8 mouse cellular contexts compared by ENCODE assay signal in genomic region chr7:28821261-28821831, GRCm38 (mm10). TPM values are rescaled to one million over a fixed set of nuclear protein-coding genes. Genes with fewer than 3 reads are reported as not detected.
DNase-seq lines count a peak whose midpoint lies in the region; ATAC-seq lines count a peak whose summit lies in the region.

No protein-coding gene starts in this region.

- no peak overlapping the region for H3K9ac ChIP-seq in heart, embryonic 11.5 days (ENCODE audit: low read depth, low read length)
- H3K9ac ChIP-seq in heart, embryonic 12.5 days = 0 out of 2 replicates have a peak overlapping the region, but pooled peaks have one; percentile 30

- ATAC-seq in heart, embryonic 11.5 days (replicated peaks; ENCODE audit: insufficient number of reproducible peaks, low FRiP score, low TSS enrichment) = no peak
- ATAC-seq in heart, embryonic 12.5 days (ENCODE audit: insufficient number of reproducible peaks, low FRiP score) = no peak

- H3K27me3 ChIP-seq in heart, embryonic 11.5 days (ENCODE audit: control insufficient read depth, insufficient read depth, low read length) = no peaks in the 10 kb centered on the region
- H3K27me3 ChIP-seq in heart, embryonic 12.5 days (replicated peaks) = no peaks in the 10 kb centered on the region
- H3K27me3 ChIP-seq in splenic B cell, adult 2 months (ENCODE audit: control insufficient read depth, insufficient read depth, low read length, poor library complexity, severe bottlenecking) = no peaks in the 10 kb centered on the region

- peak; percentile 81 to 87 for DNase-seq in heart, adult 18-20 months
- peak; percentile 77 for DNase-seq in CD4-positive helper T cell, adult 2 months (ENCODE audit: low read depth, low spot score)
- peak; percentile 86 for DNase-seq in brain, adult 2 months (ENCODE audit: low read depth, low spot score)
- DNase-seq in layer of hippocampus, adult 8-10 months (ENCODE audit: low spot score in 2 of 2) = peak; percentile 78 to 84
- peak; percentile 42 for DNase-seq in splenic B cell, adult 2 months (ENCODE audit: low read depth, low spot score)
- DNase-seq in lung, postnatal 14 days = no peak

- peaks cover 30% of the 10 kb centered on the region for H3K4me1 ChIP-seq in heart, embryonic 11.5 days (ENCODE audit: control insufficient read depth, insufficient read depth, low read length)
- peaks cover 60% of the 10 kb centered on the region for H3K4me1 ChIP-seq in heart, embryonic 12.5 days (replicated peaks)

- no peaks in the 10 kb centered on the region for H3K9me3 ChIP-seq in heart, embryonic 11.5 days (replicated peaks; ENCODE audit: control insufficient read depth, low read length)
- no peaks in the 10 kb centered on the region for H3K9me3 ChIP-seq in heart, embryonic 12.5 days (replicated peaks)

- WGBS in heart, embryonic 11.5 days (ENCODE audit: insufficient replicate concordance) = 65% methylated on average over 10 of the region's 10 CpGs
- 60% methylated on average over 10 of the region's 10 CpGs for WGBS in heart, embryonic 12.5 days

- H3K36me3 ChIP-seq in heart, embryonic 11.5 days (ENCODE audit: control insufficient read depth, insufficient read depth, low read length) = peaks cover 61% of the 10 kb centered on the region
- H3K36me3 ChIP-seq in heart, embryonic 12.5 days = peaks cover 65% of the 10 kb centered on the region
- peaks cover 15% of the 10 kb centered on the region for H3K36me3 ChIP-seq in splenic B cell, adult 2 months (ENCODE audit: control insufficient read depth, insufficient read depth, low read length, poor library complexity, severe bottlenecking)

- no peak overlapping the region for H3K4me2 ChIP-seq in heart, embryonic 11.5 days
- no peak overlapping the region for H3K4me2 ChIP-seq in heart, embryonic 12.5 days

- H3K4me3 ChIP-seq in heart, embryonic 11.5 days (ENCODE audit: low read depth, low read length) = no peak overlapping the region
- no peak overlapping the region for H3K4me3 ChIP-seq in heart, embryonic 12.5 days

- no peak overlapping the region for H3K27ac ChIP-seq in heart, embryonic 11.5 days (ENCODE audit: low read depth, low read length)
- peak overlapping the region; percentile 52; the same call in 1 of the 2 replicates for H3K27ac ChIP-seq in heart, embryonic 12.5 days (ENCODE audit: poor library complexity, severe bottlenecking)

RNA-seq across cellular contexts. Expression of gene Ech1, which starts 3.7 kb away (rescaled TPM):
- total RNA-seq in heart, adult 18-20 months (2021) = 1,000 to 10,000 TPM; 1,960 to 1,989 TPM
- polyA plus RNA-seq in heart, embryonic 11.5 days (2014; fragmentation: Nextera tagmentation; extraction: Ambion mirVana) = 139 and 149 TPM in 2 replicates
- 137 and 142 TPM in 2 replicates for polyA plus RNA-seq in heart, embryonic 12.5 days (2016; fragmentation: Nextera tagmentation; extraction: Ambion mirVana)
- total RNA-seq in layer of hippocampus, adult 8-10 months (2022) = 10 to 100 TPM; 64.2 to 77.6 (median 67.7) TPM

RNA-seq across cellular contexts. Expression of gene Lgals4, which starts 12.3 kb away (rescaled TPM):
- 10 to 100 TPM in 1 of 2 experiments, 1 to 10 TPM in 1; 9.6 to 18.7 TPM for total RNA-seq in heart, adult 18-20 months (2021)
- polyA plus RNA-seq in heart, embryonic 11.5 days (2014; fragmentation: Nextera tagmentation; extraction: Ambion mirVana) = 2.2 and 3.9 TPM in 2 replicates
- 4.2 and 4.4 TPM in 2 replicates for polyA plus RNA-seq in heart, embryonic 12.5 days (2016; fragmentation: Nextera tagmentation; extraction: Ambion mirVana)
- 1 to 10 TPM; 2.4 to 6.9 (median 4.9) TPM for total RNA-seq in layer of hippocampus, adult 8-10 months (2022)

RNA-seq across cellular contexts. Expression of gene Hnrnpl, which starts 13.0 kb away (rescaled TPM):
- total RNA-seq in heart, adult 18-20 months (2021) = 100 to 1,000 TPM; 196 to 224 TPM
- polyA plus RNA-seq in heart, embryonic 11.5 days (2014; fragmentation: Nextera tagmentation; extraction: Ambion mirVana) = 210 and 212 TPM in 2 replicates
- 218 and 232 TPM in 2 replicates for polyA plus RNA-seq in heart, embryonic 12.5 days (2016; fragmentation: Nextera tagmentation; extraction: Ambion mirVana)
- 100 to 1,000 TPM; 403 to 453 (median 434) TPM for total RNA-seq in layer of hippocampus, adult 8-10 months (2022)

RNA-seq across cellular contexts. Expression of gene Rinl, which starts 32.6 kb away (rescaled TPM):
- total RNA-seq in heart, adult 18-20 months (2021) = 1 to 10 TPM; 1.5 to 3.4 TPM
- polyA plus RNA-seq in heart, embryonic 11.5 days (2014; fragmentation: Nextera tagmentation; extraction: Ambion mirVana) = 2.4 and 2.5 TPM in 2 replicates
- 2.7 and 2.8 TPM in 2 replicates for polyA plus RNA-seq in heart, embryonic 12.5 days (2016; fragmentation: Nextera tagmentation; extraction: Ambion mirVana)
- total RNA-seq in layer of hippocampus, adult 8-10 months (2022) = 1 to 10 TPM; 2.5 to 5.3 (median 3.8) TPM

RNA-seq across cellular contexts. Expression of gene Lgals7, which starts 42.3 kb away (rescaled TPM):
- total RNA-seq in heart, adult 18-20 months (2021) = 1 to 10 TPM in 1 of 2 experiments, under 1 TPM in 1; 0.93 to 1.8 TPM
- 0.82 and 1.0 TPM in 2 replicates for polyA plus RNA-seq in heart, embryonic 11.5 days (2014; fragmentation: Nextera tagmentation; extraction: Ambion mirVana)
- 1.1 and 1.3 TPM in 2 replicates for polyA plus RNA-seq in heart, embryonic 12.5 days (2016; fragmentation: Nextera tagmentation; extraction: Ambion mirVana)
- total RNA-seq in layer of hippocampus, adult 8-10 months (2022) = not detected

Comparison
In these comparisons a context has a peak if more than half of its experiments do, and no peak if none do; other contexts are left out.
1. RNA of gene Ech1, which starts 3.7 kb away (total RNA-seq): 1,960 to 1,989 TPM in heart, adult 18-20 months; 64.2 to 77.6 TPM in layer of hippocampus, adult 8-10 months; every median in the first group is over 10 times any median in the second.